ENCODE assay signal across 26 mouse cellular contexts in genomic region chr2:3216617-3217016, GRCm38 (mm10).
DNase-seq lines count a peak whose midpoint lies in the region; ATAC-seq lines count a peak whose summit lies in the region.
"Had no signal": no experiment of that assay in that cellular context is flagged by ENCODE, and none has a peak within 500 bp of the region (broad histone marks: within the 10 kb centered on the region; RNA-seq: fewer than 3 reads in every experiment).

No protein-coding gene starts in this region.

- 58% methylated on average over 10 of the region's 10 CpGs for WGBS in embryonic facial prominence, embryonic 13.5 days
- 89% methylated on average over 10 of the region's 10 CpGs for WGBS in embryonic facial prominence, embryonic 10.5 days
- WGBS in limb, embryonic 13.5 days: 70% methylated on average over 10 of the region's 10 CpGs
- WGBS in limb, embryonic 10.5 days: 91% methylated on average over 10 of the region's 10 CpGs
- whole genome bisulfite sequencing in lung, embryonic 16.5 days: 59% methylated on average over 10 of the region's 10 CpGs
- 53% methylated on average over 10 of the region's 10 CpGs for WGBS in embryonic facial prominence, embryonic 14.5 days

- H3K27me3 ChIP-seq in embryonic facial prominence, embryonic 13.5 days: no peaks in the 10 kb centered on the region
- H3K27me3 ChIP-seq in embryonic facial prominence, embryonic 10.5 days (replicated peaks; ENCODE audit: low read depth, poor library complexity, severe bottlenecking): no peaks in the 10 kb centered on the region
- H3K27me3 ChIP-seq in limb, embryonic 13.5 days: no peaks in the 10 kb centered on the region
- H3K27me3 ChIP-seq in limb, embryonic 10.5 days (ENCODE audit: low read depth, poor library complexity, severe bottlenecking): no peaks in the 10 kb centered on the region
- H3K27me3 ChIP-seq in lung, embryonic 16.5 days (ENCODE audit: control insufficient read depth, insufficient read depth, low read depth, low read length): no peaks in the 10 kb centered on the region
- no peaks in the 10 kb centered on the region for H3K27me3 ChIP-seq in embryonic facial prominence, embryonic 14.5 days (replicated peaks; ENCODE audit: control insufficient read depth, insufficient read depth, low read length)
- H3K27me3 ChIP-seq: embryonic facial prominence, embryonic 12.5 days; forebrain, embryonic 13.5 days; heart, embryonic 12.5 days; heart, embryonic 15.5 days; hindbrain, embryonic 13.5 days had no signal

- H3K9ac ChIP-seq in embryonic facial prominence, embryonic 13.5 days: no peak overlapping the region
- H3K9ac ChIP-seq in limb, embryonic 13.5 days: no peak overlapping the region
- H3K9ac ChIP-seq in lung, embryonic 16.5 days (ENCODE audit: low read length): no peak overlapping the region
- no peak overlapping the region for H3K9ac ChIP-seq in embryonic facial prominence, embryonic 14.5 days (ENCODE audit: low read depth, low read length)
- H3K9ac ChIP-seq: embryonic facial prominence, embryonic 12.5 days; forebrain, embryonic 13.5 days; heart, embryonic 12.5 days; heart, embryonic 15.5 days; hindbrain, embryonic 13.5 days had no signal

- peak overlapping the region; percentile 9; the same call in 1 of the 2 replicates for H3K4me2 ChIP-seq in embryonic facial prominence, embryonic 13.5 days
- H3K4me2 ChIP-seq in limb, embryonic 13.5 days (replicated peaks): no peak overlapping the region
- no peak overlapping the region for H3K4me2 ChIP-seq in lung, embryonic 16.5 days (ENCODE audit: low read depth, low read length)
- H3K4me2 ChIP-seq in embryonic facial prominence, embryonic 14.5 days (ENCODE audit: low read depth, low read length): peak overlapping the region; percentile 8; the same call in 1 of the 2 replicates
- H3K4me2 ChIP-seq: embryonic facial prominence, embryonic 12.5 days; forebrain, embryonic 13.5 days; heart, embryonic 12.5 days; heart, embryonic 15.5 days; hindbrain, embryonic 13.5 days had no signal

- H3K4me1 ChIP-seq in embryonic facial prominence, embryonic 13.5 days: peaks cover 5% of the 10 kb centered on the region; the same call in 1 of the 2 replicates
- no peaks in the 10 kb centered on the region for H3K4me1 ChIP-seq in embryonic facial prominence, embryonic 10.5 days
- 0 out of 2 replicates have a peak, but pooled peaks cover 3% of the 10 kb centered on the region for H3K4me1 ChIP-seq in limb, embryonic 13.5 days
- no peaks in the 10 kb centered on the region for H3K4me1 ChIP-seq in limb, embryonic 10.5 days
- H3K4me1 ChIP-seq in lung, embryonic 16.5 days (replicated peaks; ENCODE audit: control insufficient read depth, insufficient read depth, low read length): no peaks in the 10 kb centered on the region; the same call in 1 of the 2 replicates
- H3K4me1 ChIP-seq in embryonic facial prominence, embryonic 14.5 days (ENCODE audit: control insufficient read depth, insufficient read depth, low read length): no peaks in the 10 kb centered on the region
- H3K4me1 ChIP-seq: forebrain, embryonic 13.5 days; heart, embryonic 15.5 days; hindbrain, embryonic 13.5 days had no signal

- ATAC-seq in embryonic facial prominence, embryonic 13.5 days (ENCODE audit: insufficient number of reproducible peaks, insufficient read depth, low FRiP score, low TSS enrichment, low read depth): no peak
- ATAC-seq in limb, embryonic 13.5 days (ENCODE audit: low FRiP score, low read depth): no peak
- peak; percentile 82 for ATAC-seq in lung, embryonic 16.5 days (ENCODE audit: low read depth)
- no peak for ATAC-seq in embryonic facial prominence, embryonic 14.5 days (ENCODE audit: low read depth)
- ATAC-seq: activated CD4-positive, CD25-positive, alpha-beta regulatory T cell, adult 4 months; forebrain, embryonic 13.5 days; forebrain, embryonic 16.5 days; hindbrain, embryonic 16.5 days had no signal

- no peak for DNase-seq in embryonic facial prominence, embryonic 10.5 days (ENCODE audit: low spot score)
- no peak for DNase-seq in limb, embryonic 10.5 days (ENCODE audit: low spot score)
- no peak for DNase-seq in lung, postnatal 36 days
- DNase-seq in embryonic facial prominence, embryonic 14.5 days (ENCODE audit: low spot score): peak; percentile 14
- DNase-seq: adrenal gland, adult 8-10 months; adrenal gland, postnatal 25 days; cerebellum, adult 11-12 months; cerebellum, adult 8-10 months; cerebellum, postnatal 14 days; gastrocnemius, postnatal 10 days; gastrocnemius, postnatal 36 days; heart, postnatal 10 days; heart, postnatal 36 days had no signal

- no peaks in the 10 kb centered on the region for H3K9me3 ChIP-seq in embryonic facial prominence, embryonic 13.5 days
- H3K9me3 ChIP-seq in embryonic facial prominence, embryonic 10.5 days: no peaks in the 10 kb centered on the region
- no peaks in the 10 kb centered on the region for H3K9me3 ChIP-seq in limb, embryonic 13.5 days
- H3K9me3 ChIP-seq in limb, embryonic 10.5 days (replicated peaks): no peaks in the 10 kb centered on the region
- no peaks in the 10 kb centered on the region for H3K9me3 ChIP-seq in lung, embryonic 16.5 days (ENCODE audit: control insufficient read depth, low read length)
- H3K9me3 ChIP-seq in embryonic facial prominence, embryonic 14.5 days (ENCODE audit: control insufficient read depth, low read length): no peaks in the 10 kb centered on the region
- H3K9me3 ChIP-seq: embryonic facial prominence, embryonic 12.5 days; forebrain, embryonic 10.5 days; forebrain, embryonic 13.5 days; heart, embryonic 12.5 days; heart, embryonic 15.5 days; hindbrain, embryonic 10.5 days; hindbrain, embryonic 13.5 days had no signal

- H3K4me3 ChIP-seq in embryonic facial prominence, embryonic 13.5 days: no peak overlapping the region
- no peak overlapping the region for H3K4me3 ChIP-seq in embryonic facial prominence, embryonic 10.5 days
- no peak overlapping the region for H3K4me3 ChIP-seq in limb, embryonic 13.5 days
- no peak overlapping the region for H3K4me3 ChIP-seq in limb, embryonic 10.5 days
- H3K4me3 ChIP-seq in lung, embryonic 16.5 days (ENCODE audit: low read length): no peak overlapping the region
- no peak overlapping the region for H3K4me3 ChIP-seq in embryonic facial prominence, embryonic 14.5 days (ENCODE audit: low read depth, low read length)
- H3K4me3 ChIP-seq: embryonic facial prominence, embryonic 12.5 days; forebrain, embryonic 10.5 days; forebrain, embryonic 13.5 days; heart, embryonic 12.5 days; heart, embryonic 15.5 days; hindbrain, embryonic 10.5 days; hindbrain, embryonic 13.5 days had no signal

- H3K36me3 ChIP-seq in embryonic facial prominence, embryonic 13.5 days: peaks cover 20% of the 10 kb centered on the region; the same call in 1 of the 2 replicates
- peaks cover 19% of the 10 kb centered on the region for H3K36me3 ChIP-seq in embryonic facial prominence, embryonic 10.5 days (replicated peaks)
- H3K36me3 ChIP-seq in limb, embryonic 13.5 days: peaks cover 30% of the 10 kb centered on the region
- peaks cover 17% of the 10 kb centered on the region for H3K36me3 ChIP-seq in limb, embryonic 10.5 days
- H3K36me3 ChIP-seq in lung, embryonic 16.5 days (ENCODE audit: control insufficient read depth, insufficient read depth, low read length): peaks cover 3% of the 10 kb centered on the region; the same call in 1 of the 2 replicates
- peaks cover 3% of the 10 kb centered on the region; the same call in 1 of the 2 replicates for H3K36me3 ChIP-seq in embryonic facial prominence, embryonic 14.5 days (ENCODE audit: control insufficient read depth, insufficient read depth, low read length)

- no peak overlapping the region for H3K27ac ChIP-seq in embryonic facial prominence, embryonic 13.5 days
- H3K27ac ChIP-seq in embryonic facial prominence, embryonic 10.5 days (replicated peaks): no peak overlapping the region
- peak overlapping the region; percentile 39; the same call in 1 of the 2 replicates for H3K27ac ChIP-seq in limb, embryonic 13.5 days
- H3K27ac ChIP-seq in limb, embryonic 10.5 days: no peak overlapping the region
- H3K27ac ChIP-seq in lung, embryonic 16.5 days (ENCODE audit: low read length): no peak overlapping the region
- no peak overlapping the region for H3K27ac ChIP-seq in embryonic facial prominence, embryonic 14.5 days (replicated peaks; ENCODE audit: low read depth, low read length)
- H3K27ac ChIP-seq: embryonic facial prominence, embryonic 12.5 days; forebrain, embryonic 10.5 days; forebrain, embryonic 13.5 days; heart, embryonic 15.5 days; hindbrain, embryonic 10.5 days; hindbrain, embryonic 13.5 days had no signal

Comparison
In these comparisons a context has a peak if more than half of its experiments do, and no peak if none do; other contexts are left out.
1. H3K4me2 ChIP-seq: peak in embryonic facial prominence, embryonic 13.5 days (single experiment) and embryonic facial prominence, embryonic 14.5 days (single experiment); none in limb, embryonic 13.5 days (single experiment) and lung, embryonic 16.5 days (single experiment).